Mouse (Mus musculus) intestine, embryonic 16.5 days (tissue): ENCODE measurements around the gene Ndufs1. TPM values are rescaled to one million over a fixed set of nuclear protein-coding genes. Genes with fewer than 3 reads are reported as not detected.
A peak's percentile ranks its signal among the peaks of the same experiment; 100 is the strongest.

Experiments
- ATAC-seq: fragments of 200-750 bp; cut with Nextera tagmentation; 2 replicates; pipeline ENCODE4 v1.8.0; 2017; ENCODE audit warnings: moderate TSS enrichment, moderate library complexity
- H3K27ac ChIP-seq: fragments of 300-500 bp; sonication (generic); 2 replicates; pipeline ENCODE4 v1.5.1; 2014; ENCODE audit warnings: mild to moderate bottlenecking, low read length
- H3K27me3 ChIP-seq: fragments of 300-500 bp; sonication (generic); replicated peaks from 2 replicates; pipeline ENCODE4 v1.6.1; 2014; ENCODE audit warnings: low read length, control low read depth, mixed read lengths; ENCODE audit not compliant: control insufficient read depth, insufficient read depth
- H3K36me3 ChIP-seq: fragments of 300-500 bp; sonication (generic); 2 replicates; pipeline ENCODE4 v1.6.1; 2014; ENCODE audit warnings: low read length, control low read depth; ENCODE audit not compliant: control insufficient read depth, insufficient read depth
- H3K4me1 ChIP-seq: fragments of 300-500 bp; sonication (generic); 2 replicates; pipeline ENCODE4 v1.6.1; 2014; ENCODE audit warnings: low read length, control low read depth, mixed read lengths; ENCODE audit not compliant: control insufficient read depth, insufficient read depth
- H3K4me2 ChIP-seq: fragments of 300-500 bp; sonication (generic); 2 replicates; pipeline ENCODE4 v1.6.1; 2014; ENCODE audit warnings: low read depth, low read length, control low read depth
- H3K4me3 ChIP-seq: fragments of 300-500 bp; sonication (generic); 2 replicates; pipeline ENCODE4 v1.5.1; 2014; ENCODE audit warnings: mild to moderate bottlenecking, low read length
- H3K9ac ChIP-seq: fragments of 300-500 bp; sonication (generic); 2 replicates; pipeline ENCODE4 v1.6.1; 2014; ENCODE audit warnings: low read depth, low read length
- H3K9me3 ChIP-seq: fragments of 300-500 bp; sonication (generic); 2 replicates; pipeline ENCODE4 v1.6.1; 2016; ENCODE audit warnings: low read length, control low read depth; ENCODE audit not compliant: control insufficient read depth
- WGBS: fragments of 180-500 bp; shearing (Covaris S2); extraction: QIAGEN DNeasy Blood & Tissue Kit; methylation state at CpG from one replicate; pipeline ENCODE4 v1.1.7; 2014; 5-methylcytosine and 5-hydroxymethylcytosine counted together
- polyA plus RNA-seq: library from polyadenylated mRNA; unstranded; fragments of >200 nt; fragmentation: Nextera tagmentation; extraction: Ambion mirVana; gene quantifications from 2 replicates; pipeline ENCODE4 v1.2.1, GENCODE M21; 2015

Gene Ndufs1
- polyA plus RNA-seq, 1 experiment from 2014 or later, result 202 TPM

GRCm38 (mm10) chr1:63129857-63130690 is 46.6 kb downstream of the Ndufs1 start:
- peaks cover 4% of the 10 kb centered on the region; the same call in 1 of the 2 replicates for H3K36me3 ChIP-seq
- H3K4me2 ChIP-seq, result peak overlapping the region; percentile 42
- H3K9ac ChIP-seq, result peak overlapping the region; percentile 26; the same call in 1 of the 2 replicates
- H3K9me3 ChIP-seq, result no peaks in the 10 kb centered on the region
- peak overlapping the region; percentile 70 for H3K27ac ChIP-seq
- ATAC-seq, result peak; percentile 77
- peak overlapping the region; percentile 20 for H3K4me3 ChIP-seq
- WGBS, result 15% methylated on average over 17 of the region's 18 CpGs
- peaks cover 10% of the 10 kb centered on the region for H3K4me1 ChIP-seq
- H3K27me3 ChIP-seq, result no peaks in the 10 kb centered on the region

GRCm38 (mm10) chr1:63129273-63129672 is 47.4 kb downstream of the Ndufs1 start:
- no peaks in the 10 kb centered on the region for H3K27me3 ChIP-seq
- 42% methylated on average over 3 of the region's 3 CpGs for WGBS
- H3K27ac ChIP-seq, result peak overlapping the region; percentile 58
- H3K9ac ChIP-seq, result peak overlapping the region; percentile 41; the same call in 1 of the 2 replicates
- H3K4me1 ChIP-seq, result peaks cover 10% of the 10 kb centered on the region
- H3K36me3 ChIP-seq, result peaks cover 4% of the 10 kb centered on the region; the same call in 1 of the 2 replicates
- H3K9me3 ChIP-seq, result no peaks in the 10 kb centered on the region
- H3K4me2 ChIP-seq, result peak overlapping the region; percentile 21; the same call in 1 of the 2 replicates
- ATAC-seq, result peak; percentile 61
- no peak overlapping the region for H3K4me3 ChIP-seq

GRCm38 (mm10) chr1:63126206-63126605 is 50.4 kb downstream of the Ndufs1 start:
- no peak for ATAC-seq
- no peak overlapping the region for H3K4me2 ChIP-seq
- peaks cover 14% of the 10 kb centered on the region for H3K4me1 ChIP-seq
- no peak overlapping the region for H3K4me3 ChIP-seq
- H3K9ac ChIP-seq, result no peak overlapping the region
- no peak overlapping the region for H3K27ac ChIP-seq
- 94% methylated on average over 3 of the region's 3 CpGs for WGBS
- no peaks in the 10 kb centered on the region for H3K9me3 ChIP-seq
- no peaks in the 10 kb centered on the region for H3K27me3 ChIP-seq
- peaks cover 8% of the 10 kb centered on the region; the same call in 1 of the 2 replicates for H3K36me3 ChIP-seq

- Histone ChIP-seq H3K9me3 (no peaks in the 10 kb centered on the region), H3K27ac (peak overlapping the region; percentile 71), H3K9ac (no peak overlapping the region), H3K36me3 (peaks cover 23% of the 10 kb centered on the region), H3K4me2 (no peak overlapping the region), H3K4me1 (peaks cover 4% of the 10 kb centered on the region; the same call in 1 of the 2 replicates), H3K4me3 (no peak overlapping the region), H3K27me3 (no peaks in the 10 kb centered on the region)
- WGBS, result 47% methylated on average over 6 of the region's 6 CpGs
- ATAC-seq, result peak; percentile 90
Observed at GRCm38 (mm10) chr1:63123823-63124450, 52.7 kb downstream of the Ndufs1 start.

- Histone ChIP-seq H3K4me2 (no peak overlapping the region), H3K4me3 (no peak overlapping the region), H3K9me3 (no peaks in the 10 kb centered on the region), H3K36me3 (peaks cover 26% of the 10 kb centered on the region), H3K27me3 (no peaks in the 10 kb centered on the region), H3K4me1 (peaks cover 6% of the 10 kb centered on the region; the same call in 1 of the 2 replicates), H3K9ac (no peak overlapping the region), H3K27ac (no peak overlapping the region)
- ATAC-seq, result no peak
- 88% methylated on average over 6 of the region's 6 CpGs for WGBS
Observed at GRCm38 (mm10) chr1:63122005-63122404, 54.6 kb downstream of the Ndufs1 start.

GRCm38 (mm10) chr1:63120382-63120781 is 56.3 kb downstream of the Ndufs1 start:
- Histone ChIP-seq H3K4me3 (no peak overlapping the region), H3K9me3 (no peaks in the 10 kb centered on the region), H3K27ac (no peak overlapping the region), H3K4me1 (peaks cover 10% of the 10 kb centered on the region), H3K36me3 (peaks cover 23% of the 10 kb centered on the region), H3K27me3 (no peaks in the 10 kb centered on the region), H3K4me2 (no peak overlapping the region), H3K9ac (no peak overlapping the region)
- ATAC-seq, result no peak
- WGBS, result 91% methylated on average over 2 of the region's 2 CpGs

GRCm38 (mm10) chr1:63119675-63120074 is 57.0 kb downstream of the Ndufs1 start:
- no peak for ATAC-seq
- peaks cover 10% of the 10 kb centered on the region for H3K4me1 ChIP-seq
- H3K9me3 ChIP-seq, result no peaks in the 10 kb centered on the region
- peaks cover 22% of the 10 kb centered on the region for H3K36me3 ChIP-seq
- 90% methylated on average over 4 of the region's 4 CpGs for WGBS
- H3K27me3 ChIP-seq, result no peaks in the 10 kb centered on the region
- H3K9ac ChIP-seq, result no peak overlapping the region
- no peak overlapping the region for H3K27ac ChIP-seq
- H3K4me3 ChIP-seq, result no peak overlapping the region
- no peak overlapping the region for H3K4me2 ChIP-seq

GRCm38 (mm10) chr1:63115540-63115939 is 61.1 kb downstream of the Ndufs1 start:
- ATAC-seq, result no peak
- peak overlapping the region; percentile 69 for H3K4me2 ChIP-seq
- peaks cover 14% of the 10 kb centered on the region for H3K4me1 ChIP-seq
- no peaks in the 10 kb centered on the region for H3K9me3 ChIP-seq
- H3K27me3 ChIP-seq, result no peaks in the 10 kb centered on the region
- peak overlapping the region; percentile 54 for H3K9ac ChIP-seq
- no peak overlapping the region for H3K27ac ChIP-seq
- WGBS, result 19% methylated on average over 3 of the region's 3 CpGs
- H3K36me3 ChIP-seq, result peaks cover 12% of the 10 kb centered on the region; the same call in 1 of the 2 replicates
- H3K4me3 ChIP-seq, result peak overlapping the region; percentile 87

- H3K27ac ChIP-seq, result peak overlapping the region; percentile 99
- WGBS, result 9% methylated on average over 4 of the region's 4 CpGs
- H3K36me3 ChIP-seq, result peaks cover 7% of the 10 kb centered on the region; the same call in 1 of the 2 replicates
- H3K4me3 ChIP-seq, result peak overlapping the region; percentile 87
- ATAC-seq, result no peak
- peak overlapping the region; percentile 99 for H3K9ac ChIP-seq
- peak overlapping the region; percentile 69 for H3K4me2 ChIP-seq
- H3K27me3 ChIP-seq, result no peaks in the 10 kb centered on the region
- no peaks in the 10 kb centered on the region for H3K9me3 ChIP-seq
- H3K4me1 ChIP-seq, result peaks cover 18% of the 10 kb centered on the region
Observed at GRCm38 (mm10) chr1:63115096-63115495, 61.5 kb downstream of the Ndufs1 start.
